Mouse (Mus musculus) retina, postnatal 7 days (tissue): ENCODE data around the gene Cdc42se2.

Source experiments
- DNase-seq: peaks from one replicate; pipeline ENCODE4 v3.0.0-alpha.2; 2012; ENCODE audit warnings: low read depth, low spot score

The Cdc42se2 gene

DNA sequence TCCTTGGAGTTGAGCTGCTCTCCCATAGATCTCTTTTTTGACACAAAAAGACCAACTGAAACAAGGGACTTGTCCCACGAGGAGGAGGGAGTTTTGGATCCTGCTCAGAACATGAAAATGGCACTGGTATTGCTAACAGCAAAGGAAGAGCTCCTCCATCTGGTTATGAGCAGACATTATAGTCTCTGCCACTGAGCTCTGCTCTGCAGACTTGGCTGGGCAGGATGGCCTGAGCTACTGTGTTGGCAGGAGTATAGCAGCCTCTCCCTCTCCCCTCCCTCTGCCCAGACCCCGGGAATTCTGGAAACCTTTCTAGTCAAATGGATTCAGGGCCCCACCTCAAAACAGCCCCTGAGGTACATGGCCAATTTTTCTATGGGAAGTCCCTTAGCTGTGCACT, 77.8 kb downstream of the Cdc42se2 start:
- no peak for DNase-seq

DNA sequence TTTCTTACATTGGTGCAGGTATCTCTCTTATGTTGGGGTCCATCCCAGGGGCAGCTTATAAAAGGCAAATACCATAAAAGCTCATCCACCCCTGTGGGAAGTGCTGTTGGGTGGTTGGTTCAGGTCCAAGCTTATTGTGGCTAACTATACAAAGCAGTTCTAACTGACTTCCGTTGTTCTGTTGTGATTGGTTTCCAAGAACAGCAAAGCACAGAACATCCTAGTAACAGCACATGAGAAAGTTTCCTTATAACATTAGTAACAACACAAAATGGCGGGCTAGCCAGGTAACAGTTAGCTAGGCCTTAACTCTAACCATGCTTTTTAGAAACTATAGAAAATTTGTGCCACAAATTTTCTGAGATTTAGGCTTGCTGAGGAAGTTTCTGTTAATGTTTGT, 79.3 kb downstream of the Cdc42se2 start:
- DNase-seq, result no peak

DNA sequence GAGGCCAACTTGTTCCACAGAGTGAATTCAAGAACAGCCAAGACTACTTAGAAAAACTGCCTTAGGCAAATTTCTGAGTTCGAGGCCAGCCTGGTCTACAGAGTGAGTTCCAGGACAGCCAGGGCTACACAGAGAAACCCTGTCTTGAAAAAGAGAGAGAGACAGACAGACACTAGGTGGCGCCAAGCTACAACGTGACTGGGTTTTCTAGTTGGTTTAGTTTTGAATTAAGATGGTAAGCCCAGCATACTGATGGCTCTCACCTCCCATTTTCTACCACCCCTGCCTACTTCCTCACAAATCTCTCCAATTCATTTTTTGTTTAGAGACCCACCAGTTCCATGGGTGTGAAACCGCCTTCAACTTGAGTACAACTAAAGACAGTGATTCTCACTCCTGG, 84.2 kb downstream of the Cdc42se2 start:
- DNase-seq, result peak; percentile 47

DNA sequence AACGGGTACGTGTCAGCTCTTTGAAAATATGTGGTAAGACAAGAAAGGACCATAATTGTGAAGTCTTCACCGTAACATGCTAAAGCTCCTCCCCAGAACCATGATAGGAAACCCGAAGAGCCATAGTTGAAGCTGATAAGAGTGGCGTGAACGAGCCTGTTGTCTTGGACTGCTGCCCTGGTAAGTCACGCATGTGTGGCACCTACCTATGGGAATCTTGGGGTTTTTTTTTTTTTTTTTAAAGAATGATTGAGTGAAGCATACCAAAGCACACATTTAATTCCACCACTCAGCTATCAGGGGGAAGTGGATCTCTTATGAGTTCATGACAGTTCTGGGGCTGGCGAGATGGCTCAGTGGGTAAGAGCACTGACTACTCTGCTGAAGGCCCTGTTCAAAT, 85.6 kb downstream of the Cdc42se2 start:
- DNase-seq, result no peak

DNA sequence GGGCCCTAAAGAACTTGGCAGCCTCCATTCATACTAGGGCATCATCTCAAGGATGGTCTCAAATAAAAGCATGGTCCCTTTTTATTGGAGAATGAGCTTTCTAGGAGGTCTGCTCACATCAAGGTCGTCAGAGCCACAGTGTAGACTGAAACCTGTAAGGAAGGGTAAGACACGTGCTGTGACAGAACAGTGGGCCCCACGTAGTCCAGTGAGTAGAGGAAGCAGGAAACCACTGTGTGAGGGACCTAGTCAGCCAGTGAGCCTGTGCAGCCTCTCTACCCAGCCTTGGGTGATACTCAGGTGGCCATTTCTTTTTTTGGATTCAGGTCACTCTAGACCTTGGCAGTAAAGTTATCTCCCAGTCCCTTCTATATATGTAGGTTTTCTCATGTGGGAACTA, 87.5 kb downstream of the Cdc42se2 start:
- no peak for DNase-seq

DNA sequence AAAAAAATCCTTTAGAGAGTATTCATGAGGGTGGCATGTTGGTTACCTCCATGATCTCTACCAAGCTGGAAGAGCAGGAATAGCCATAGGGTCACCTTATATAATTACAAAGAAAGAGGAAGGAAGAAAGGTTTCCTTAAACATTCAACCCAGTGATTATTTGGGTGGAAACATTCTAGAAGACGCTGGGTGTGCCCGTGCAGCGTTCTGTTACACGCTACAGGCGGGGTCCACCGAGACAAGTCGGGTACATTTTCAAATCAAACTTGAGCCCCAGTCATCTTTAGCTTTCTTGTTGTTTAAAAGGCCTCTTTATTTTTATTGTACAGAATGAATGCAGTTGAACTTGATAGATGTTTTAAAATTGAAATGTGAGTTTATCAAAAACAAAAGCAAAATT, 88.8 kb downstream of the Cdc42se2 start:
- DNase-seq, result no peak

DNA sequence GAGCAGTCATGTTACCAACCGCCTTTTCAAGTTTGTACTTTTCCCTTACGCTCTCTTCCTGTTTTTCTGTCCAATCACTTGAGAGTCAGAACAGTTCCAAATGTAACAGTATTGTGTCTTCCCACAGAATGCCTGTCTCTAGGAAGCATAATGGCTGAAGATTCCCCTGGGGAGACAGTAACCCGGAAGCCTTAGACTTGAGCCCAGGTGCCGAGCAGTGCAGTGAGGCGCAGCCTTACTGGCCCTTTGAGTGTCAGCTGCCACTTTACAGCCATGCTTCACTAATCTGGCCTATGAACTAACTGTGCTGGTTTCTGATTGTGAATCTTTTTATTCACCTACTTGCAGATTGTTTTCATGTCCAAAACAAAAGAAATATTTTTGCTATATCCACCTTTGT, 89.9 kb downstream of the Cdc42se2 start:
- DNase-seq, result no peak

DNA sequence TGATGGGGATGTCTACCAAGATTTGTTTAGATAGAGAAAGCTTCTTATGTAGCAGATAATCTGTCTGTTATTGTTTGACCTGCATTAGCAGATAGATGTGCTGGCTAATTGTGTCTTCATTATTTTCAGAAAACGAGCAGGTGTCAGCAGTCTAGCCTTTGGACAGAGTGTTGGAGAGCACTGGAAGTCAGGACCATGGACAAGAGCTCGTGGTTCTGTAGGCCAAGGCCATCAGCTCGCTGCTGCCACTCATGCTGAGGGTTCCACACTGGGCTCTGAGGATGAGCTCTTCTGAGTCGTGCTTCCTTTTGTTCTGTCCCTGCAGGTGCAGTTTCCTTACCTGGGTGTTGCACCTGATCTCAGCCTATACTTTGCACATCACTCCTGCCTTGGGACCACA, 91.5 kb downstream of the Cdc42se2 start:
- DNase-seq, result no peak

DNA sequence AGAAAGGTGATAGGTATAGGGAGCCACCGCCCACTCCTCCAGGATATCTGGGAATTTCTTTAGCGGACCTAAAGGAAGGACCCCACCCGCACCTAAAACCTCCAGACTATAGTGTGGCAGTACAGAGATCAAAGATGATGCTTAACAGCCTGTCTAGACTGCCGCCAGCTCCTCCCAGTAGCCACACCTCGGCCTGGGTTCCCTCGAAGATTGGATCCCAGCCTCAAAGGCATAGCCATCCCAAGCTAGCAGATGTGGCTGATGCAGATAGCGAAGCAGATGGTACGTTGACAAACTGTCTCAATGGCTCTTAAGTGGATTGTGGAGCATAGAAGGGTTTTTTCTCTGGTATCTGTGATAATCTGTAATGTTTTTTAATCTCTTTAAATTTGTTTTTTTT, 93.2 kb downstream of the Cdc42se2 start:
- no peak for DNase-seq

DNA sequence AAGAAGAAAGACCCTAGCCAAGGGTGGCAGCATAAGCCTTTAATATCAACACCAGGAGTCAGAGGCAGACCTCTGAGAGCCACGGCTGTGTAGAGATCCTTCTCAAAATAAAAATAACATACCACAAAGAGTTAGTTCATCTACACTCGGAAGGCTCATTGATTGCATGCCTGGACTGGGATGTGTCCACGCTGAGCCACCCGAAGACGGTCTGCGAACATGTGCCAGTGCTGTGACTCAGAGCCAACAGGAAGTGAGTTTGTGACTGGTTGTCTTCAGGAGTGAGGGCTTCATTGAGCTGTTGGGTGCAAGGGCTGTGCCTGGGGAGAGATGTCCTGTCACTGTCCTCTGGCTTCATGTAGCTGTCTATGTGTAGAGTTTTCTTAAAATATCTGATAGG, 93.8 kb downstream of the Cdc42se2 start:
- DNase-seq, result no peak

DNA sequence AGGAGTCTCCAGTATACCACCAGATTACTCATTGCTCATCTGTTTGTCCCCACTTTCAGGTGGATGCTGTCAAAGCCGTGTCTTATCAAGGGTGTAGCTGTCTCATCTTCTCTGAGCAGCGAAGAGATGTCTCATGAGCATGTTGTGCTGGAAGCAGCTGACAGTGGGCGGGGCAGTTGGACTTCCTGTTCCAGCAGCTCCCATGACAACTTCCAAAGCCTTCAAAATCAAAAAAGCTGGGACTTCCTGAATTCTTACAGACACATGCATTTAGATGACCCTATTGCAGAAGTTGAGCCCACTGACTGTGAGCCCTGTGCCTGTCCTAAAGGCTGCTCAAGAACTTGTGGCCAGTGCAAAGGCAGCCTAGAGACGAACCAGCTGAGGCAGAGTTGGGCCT, 96.3 kb downstream of the Cdc42se2 start:
- no peak for DNase-seq

DNA sequence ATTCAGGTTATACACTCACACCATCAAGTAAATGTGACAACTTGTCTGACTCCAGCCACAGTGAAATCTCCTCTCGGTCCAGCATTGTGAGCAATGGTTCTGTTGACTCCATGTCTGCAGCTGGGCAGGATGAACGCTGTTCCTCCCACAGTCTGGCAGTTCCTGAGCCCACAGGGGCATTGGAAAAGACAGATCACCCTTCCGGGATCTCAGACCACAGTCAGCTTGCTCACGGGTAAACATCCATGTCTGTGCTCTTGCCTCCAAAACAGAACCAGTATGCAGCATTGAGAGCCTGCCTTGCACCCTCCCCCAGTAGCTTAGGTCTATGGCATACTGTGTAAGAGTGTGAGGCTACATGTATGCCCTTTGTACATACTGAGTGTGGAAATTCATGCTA, 97.3 kb downstream of the Cdc42se2 start:
- no peak for DNase-seq

DNA sequence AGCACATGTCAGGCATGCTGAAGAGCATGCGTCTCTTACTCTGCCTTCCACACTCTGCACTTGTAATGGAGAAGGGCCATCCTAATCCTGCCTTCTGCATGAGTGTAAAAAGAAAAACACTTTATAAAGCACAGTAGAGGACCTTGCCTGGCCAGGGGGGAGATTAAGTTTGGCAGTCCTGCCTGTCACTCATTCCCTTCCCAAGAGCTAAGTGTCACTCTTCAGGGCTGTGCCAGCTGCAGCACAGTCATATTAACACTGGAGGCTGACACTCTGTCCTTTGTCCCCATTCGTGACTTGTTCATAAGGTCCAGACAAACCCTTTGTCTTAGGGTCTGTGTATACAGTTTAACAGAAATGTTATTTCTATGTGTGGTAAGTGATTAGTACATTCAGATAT, 102.6 kb downstream of the Cdc42se2 start:
- no peak for DNase-seq

DNA sequence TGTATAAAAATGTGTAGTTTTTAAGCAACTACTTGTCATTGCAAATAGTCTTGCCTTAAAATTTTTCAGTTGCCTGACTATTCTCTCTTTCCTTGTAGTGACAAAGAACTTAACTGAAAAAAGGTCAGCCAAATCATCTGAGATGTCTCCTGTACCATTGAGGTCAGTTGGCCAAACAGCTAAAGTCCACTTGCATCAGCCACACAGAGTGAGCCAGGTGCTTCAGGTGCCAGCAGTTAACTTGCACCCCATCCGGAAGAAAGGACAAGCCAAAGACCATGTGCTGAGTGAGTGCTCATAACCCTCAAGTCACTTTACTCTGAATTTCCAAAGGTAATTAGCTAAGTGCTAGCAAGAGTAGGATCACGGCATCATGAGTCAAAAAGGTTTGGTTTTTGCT, 108.3 kb downstream of the Cdc42se2 start:
- no peak for DNase-seq

DNA sequence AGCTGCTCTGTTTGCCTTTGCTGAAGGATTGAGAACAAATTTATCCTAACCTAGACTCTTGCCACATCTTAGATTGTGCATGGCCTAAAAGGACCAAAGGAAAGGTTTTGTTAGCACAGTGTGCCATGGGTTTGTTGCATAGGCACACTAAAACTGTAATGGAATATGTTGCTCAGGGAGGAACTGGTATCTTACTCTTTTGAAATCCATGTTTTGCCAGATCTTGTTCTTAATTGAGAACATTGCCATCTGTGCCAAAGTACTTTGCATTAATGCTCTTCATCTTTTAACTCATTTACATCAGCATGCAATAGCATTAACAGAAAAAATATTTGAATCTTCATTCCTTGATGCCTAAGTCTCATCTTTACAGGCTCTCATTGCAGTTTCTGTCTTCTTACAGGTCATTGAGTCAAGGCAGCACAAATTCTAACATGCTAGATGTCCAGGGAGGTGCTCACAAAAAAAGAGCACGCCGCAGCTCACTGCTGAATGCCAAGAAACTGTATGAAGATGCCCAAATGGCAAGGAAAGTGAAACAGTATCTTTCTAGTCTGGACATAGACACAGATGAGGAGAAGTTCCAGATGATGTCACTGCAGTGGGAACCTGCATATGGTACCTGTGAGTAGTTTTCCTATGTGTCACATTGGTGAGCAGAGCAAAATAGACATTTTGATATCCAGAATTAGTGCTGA, 111.5 kb downstream of the Cdc42se2 start:
- no peak for DNase-seq

DNA sequence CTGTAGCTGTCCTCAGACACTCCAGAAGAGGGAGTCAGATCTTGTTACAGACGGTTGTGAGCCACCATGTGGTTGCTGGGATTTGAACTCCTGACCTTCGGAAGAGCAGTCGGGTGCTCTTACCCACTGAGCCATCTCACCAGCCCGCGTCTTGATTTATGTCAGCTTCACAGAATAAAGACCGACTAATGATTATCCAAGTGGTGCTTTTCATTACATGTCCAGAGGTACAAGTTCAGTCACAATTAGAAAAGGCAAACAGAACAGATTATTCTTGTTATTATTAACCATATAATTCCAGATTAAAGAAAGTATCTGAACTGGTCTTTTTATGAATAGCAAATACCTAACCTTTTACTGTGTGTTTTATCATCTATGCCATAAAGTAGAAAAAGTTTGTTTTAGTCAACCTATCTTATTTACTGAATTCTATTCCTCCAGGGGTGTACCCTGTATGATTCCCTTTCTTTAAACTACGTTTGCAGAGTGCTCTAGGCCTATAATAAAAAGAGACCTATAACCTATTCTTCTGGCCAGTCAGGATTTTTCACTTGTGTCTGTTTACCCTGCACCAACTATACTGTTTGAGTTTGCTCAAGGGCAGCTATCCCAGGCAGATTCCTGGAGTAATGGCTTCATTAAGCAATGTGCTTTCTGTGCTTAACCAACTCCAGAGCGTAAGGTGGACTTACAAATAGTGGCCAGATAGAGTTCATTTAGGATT, 113.7 kb downstream of the Cdc42se2 start:
- no peak for DNase-seq
